Mouse (Mus musculus) liver, embryonic 13.5 days (tissue): Measurements from ENCODE around the gene Cdiptos. TPM values are rescaled to one million over a fixed set of nuclear protein-coding genes. Genes with fewer than 3 reads are reported as not detected.

Source experiments
- ATAC-seq: fragments of 200-750 bp; cut with Nextera tagmentation; 2 replicates; pipeline ENCODE4 v1.8.0; 2017; ENCODE audit warnings: low read depth, mild to moderate bottlenecking, moderate number of reproducible peaks, moderate library complexity
- DNase-seq: peaks from one replicate; pipeline ENCODE4 v3.0.0; 2022
- H3K27ac ChIP-seq: fragments of 300-500 bp; sonication (generic); 2 replicates; pipeline ENCODE4 v1.5.1; 2015; ENCODE audit warnings: moderate library complexity, mild to moderate bottlenecking, inconsistent platforms
- H3K27me3 ChIP-seq: fragments of 300-500 bp; sonication (generic); 2 replicates; pipeline ENCODE4 v1.6.1; 2015; ENCODE audit warnings: mild to moderate bottlenecking, inconsistent platforms
- H3K36me3 ChIP-seq: fragments of 300-500 bp; sonication (generic); 2 replicates; pipeline ENCODE4 v1.6.1; 2015; ENCODE audit warnings: mild to moderate bottlenecking, inconsistent platforms
- H3K4me1 ChIP-seq: fragments of 300-500 bp; sonication (generic); replicated peaks from 2 replicates; pipeline ENCODE4 v1.6.1; 2015; ENCODE audit warnings: inconsistent platforms
- H3K4me2 ChIP-seq: fragments of 300-500 bp; sonication (generic); 2 replicates; pipeline ENCODE4 v1.6.1; 2015; ENCODE audit warnings: inconsistent platforms, mild to moderate bottlenecking, moderate library complexity
- H3K4me3 ChIP-seq: fragments of 300-500 bp; sonication (generic); replicated peaks from 2 replicates; pipeline ENCODE4 v1.5.1; 2015; ENCODE audit warnings: mild to moderate bottlenecking, inconsistent platforms
- H3K9ac ChIP-seq: fragments of 300-500 bp; sonication (generic); 2 replicates; pipeline ENCODE4 v1.6.1; 2015; ENCODE audit warnings: mild to moderate bottlenecking, inconsistent platforms
- H3K9me3 ChIP-seq: fragments of 300-500 bp; sonication (generic); replicated peaks from 2 replicates; pipeline ENCODE4 v1.6.1; 2016; ENCODE audit warnings: inconsistent platforms
- WGBS: fragments of 180-500 bp; shearing (Covaris S2); methylation state at CpG from one replicate; pipeline ENCODE4 v1.1.7; 2015; ENCODE audit not compliant: insufficient replicate concordance; 5-methylcytosine and 5-hydroxymethylcytosine counted together
- polyA plus RNA-seq: library from polyadenylated mRNA; unstranded; fragments of >200 nt; fragmentation: Nextera tagmentation; extraction: Ambion mirVana; gene quantifications from 2 replicates; pipeline ENCODE4 v1.2.1, GENCODE M21; 2015

Gene Cdiptos
- polyA plus RNA-seq, 1 experiment from 2014 or later: 0.65 TPM

GRCm38 (mm10) chr7:126988816-126989215 is 12.9 kb upstream of the Cdiptos start:
- no peak overlapping the region for H3K27ac ChIP-seq
- H3K4me2 ChIP-seq: no peak overlapping the region
- H3K9me3 ChIP-seq: no peaks in the 10 kb centered on the region
- H3K4me3 ChIP-seq: no peak overlapping the region
- H3K4me1 ChIP-seq: no peaks in the 10 kb centered on the region
- ATAC-seq (no peak), DNase-seq (no peak)
- WGBS: 57% methylated on average over 8 of the region's 8 CpGs
- H3K27me3 ChIP-seq: no peaks in the 10 kb centered on the region
- no peaks in the 10 kb centered on the region for H3K36me3 ChIP-seq
- no peak overlapping the region for H3K9ac ChIP-seq

DNA sequence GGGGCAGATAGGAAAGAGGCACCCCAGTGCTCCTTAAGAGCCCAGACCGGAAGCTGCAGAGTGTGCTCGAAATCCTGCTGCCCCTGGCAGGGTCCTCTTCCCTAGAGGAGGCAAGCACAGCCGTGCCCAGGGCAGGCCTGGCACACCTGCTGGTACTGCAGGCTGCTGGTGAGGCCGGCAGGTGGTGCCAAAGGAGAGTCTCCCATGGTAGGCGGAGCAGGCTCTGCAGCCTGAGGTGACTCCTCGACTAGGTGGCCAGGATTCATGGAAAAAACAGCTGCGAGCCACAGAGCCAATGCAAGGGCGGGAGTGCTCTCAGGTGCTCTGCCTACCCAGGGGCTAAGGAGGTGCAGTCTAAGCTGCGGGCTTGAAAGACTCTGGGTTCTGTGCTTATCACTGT is 10.4 kb upstream of the Cdiptos start:
- WGBS: 45% methylated on average over 9 of the region's 9 CpGs
- H3K27ac ChIP-seq: no peak overlapping the region

GRCm38 (mm10) chr7:126984667-126985444 is 9.0 kb upstream of the Cdiptos start:
- Histone ChIP-seq H3K9ac (no peak overlapping the region), H3K27ac (no peak overlapping the region), H3K36me3 (peaks cover 16% of the 10 kb centered on the region), H3K27me3 (no peaks in the 10 kb centered on the region), H3K4me1 (peaks cover 17% of the 10 kb centered on the region), H3K4me3 (no peak overlapping the region), H3K4me2 (no peak overlapping the region), H3K9me3 (no peaks in the 10 kb centered on the region)
- 56% methylated on average over 10 of the region's 10 CpGs for WGBS
- DNase-seq: no peak
- ATAC-seq: no peak

More for the DNA sequence above, 10.4 kb upstream of the Cdiptos start:
- Histone ChIP-seq H3K4me1 (peaks cover 11% of the 10 kb centered on the region), H3K9ac (no peak overlapping the region), H3K4me3 (no peak overlapping the region), H3K9me3 (no peaks in the 10 kb centered on the region), H3K27me3 (no peaks in the 10 kb centered on the region), H3K36me3 (0 out of 2 replicates have a peak, but pooled peaks cover 3% of the 10 kb centered on the region), H3K4me2 (no peak overlapping the region)
- ATAC-seq (no peak), DNase-seq (no peak)

DNA sequence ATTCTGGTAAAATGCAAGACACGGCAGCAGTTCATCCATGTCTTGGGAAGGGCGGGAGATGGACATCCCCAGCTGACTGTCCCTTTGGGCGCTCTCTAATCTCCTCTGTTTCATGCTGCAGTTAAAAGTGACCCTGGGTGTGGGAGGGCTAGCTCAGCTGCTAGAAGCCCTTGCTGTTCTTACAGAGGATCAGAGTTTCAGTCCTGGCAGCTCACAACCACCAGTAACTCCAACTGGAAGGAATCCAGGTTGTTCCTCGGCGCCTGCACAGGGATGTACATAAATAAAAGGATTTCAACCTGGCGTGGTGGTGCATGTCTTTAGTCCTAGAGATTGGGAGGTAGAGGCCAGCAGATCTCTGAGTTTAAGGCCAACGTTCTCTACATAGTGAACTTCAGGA is 7.2 kb upstream of the Cdiptos start:
- H3K4me1 ChIP-seq: peaks cover 31% of the 10 kb centered on the region
- no peak overlapping the region for H3K4me3 ChIP-seq
- H3K27ac ChIP-seq: no peak overlapping the region
- no peaks in the 10 kb centered on the region for H3K27me3 ChIP-seq
- no peaks in the 10 kb centered on the region for H3K9me3 ChIP-seq
- DNase-seq (no peak), ATAC-seq (no peak)
- H3K4me2 ChIP-seq: no peak overlapping the region
- H3K9ac ChIP-seq: no peak overlapping the region
- 71% methylated on average over 7 of the region's 7 CpGs for WGBS
- peaks cover 33% of the 10 kb centered on the region for H3K36me3 ChIP-seq

DNA sequence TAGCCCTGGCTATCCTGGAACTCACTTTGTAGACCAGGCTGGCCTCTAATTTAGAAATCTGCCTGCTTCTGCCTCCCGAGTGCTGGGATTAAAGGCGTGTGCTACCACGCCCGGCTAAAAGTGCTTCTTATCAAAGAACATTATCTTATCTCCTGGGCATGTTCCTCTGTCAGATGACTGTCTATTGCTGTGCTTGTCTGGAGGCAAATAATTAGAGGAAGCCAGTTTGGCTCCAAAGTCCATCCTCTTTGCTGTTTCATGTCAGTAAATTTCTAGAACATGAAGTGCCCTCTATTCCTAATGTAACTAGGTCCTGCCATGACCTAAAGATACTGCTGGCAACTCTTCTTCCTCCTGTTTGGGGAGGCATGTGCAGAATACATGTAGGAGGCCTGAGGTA is 6.2 kb upstream of the Cdiptos start:
- ATAC-seq: no peak

DNA sequence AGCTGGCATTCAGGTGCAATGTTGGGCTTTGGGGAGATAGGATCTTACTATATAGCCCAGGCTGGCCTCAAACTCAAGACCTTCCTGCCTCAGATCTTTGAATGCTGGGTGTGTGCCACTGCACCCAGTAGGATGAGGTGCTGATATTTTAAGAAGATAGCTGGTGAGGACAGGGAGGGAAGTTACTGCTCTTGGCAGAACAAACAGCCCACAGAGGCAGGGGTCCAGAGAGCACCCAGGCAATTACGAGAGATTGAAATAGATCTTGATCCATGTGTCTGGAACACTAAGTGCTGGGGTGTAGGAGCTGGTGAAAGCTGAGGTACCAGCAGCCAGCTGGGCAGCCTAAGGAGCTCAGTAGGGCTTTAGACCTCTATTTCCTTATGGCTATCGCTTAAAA is 5.7 kb upstream of the Cdiptos start:
- Histone ChIP-seq H3K9ac (no peak overlapping the region), H3K27me3 (no peaks in the 10 kb centered on the region), H3K4me3 (no peak overlapping the region), H3K9me3 (no peaks in the 10 kb centered on the region), H3K27ac (no peak overlapping the region), H3K4me1 (peaks cover 44% of the 10 kb centered on the region), H3K4me2 (no peak overlapping the region), H3K36me3 (peaks cover 38% of the 10 kb centered on the region)
- no peak for DNase-seq
- ATAC-seq: no peak
- 77% methylated on average over 2 of the region's 2 CpGs for WGBS

More for the DNA sequence above, 6.2 kb upstream of the Cdiptos start:
- DNase-seq: no peak
- H3K27ac ChIP-seq: no peak overlapping the region
- no peak overlapping the region for H3K9ac ChIP-seq
- no peak overlapping the region for H3K4me2 ChIP-seq
- H3K4me1 ChIP-seq: peaks cover 41% of the 10 kb centered on the region
- peaks cover 38% of the 10 kb centered on the region for H3K36me3 ChIP-seq
- no peaks in the 10 kb centered on the region for H3K27me3 ChIP-seq
- H3K4me3 ChIP-seq: no peak overlapping the region
- whole genome bisulfite sequencing: 47% methylated on average over 4 of the region's 4 CpGs
- H3K9me3 ChIP-seq: no peaks in the 10 kb centered on the region

DNA sequence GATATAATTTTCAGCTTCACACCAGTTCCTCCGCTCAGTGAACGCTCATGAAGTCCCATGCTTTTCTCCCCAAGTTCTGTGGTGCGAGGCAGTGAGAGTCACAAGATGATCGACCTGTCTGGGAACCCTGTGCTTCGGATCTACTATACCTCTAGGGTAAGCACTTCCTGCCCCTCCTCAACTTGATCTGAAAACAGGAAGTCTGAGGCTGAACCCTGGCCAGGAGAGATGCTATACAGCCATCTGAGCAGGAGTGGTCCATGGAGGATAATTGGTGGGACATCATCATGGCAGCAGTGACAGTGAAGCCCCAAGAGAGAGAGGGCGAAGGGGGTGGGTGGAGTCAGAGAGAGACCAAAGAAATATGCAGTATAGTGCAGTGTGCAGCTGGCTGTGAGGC is 2.9 kb upstream of the Cdiptos start:
- Histone ChIP-seq H3K4me1 (peaks cover 52% of the 10 kb centered on the region), H3K27ac (no peak overlapping the region), H3K36me3 (peaks cover 38% of the 10 kb centered on the region), H3K4me3 (no peak overlapping the region), H3K9ac (no peak overlapping the region), H3K27me3 (no peaks in the 10 kb centered on the region), H3K4me2 (no peak overlapping the region), H3K9me3 (no peaks in the 10 kb centered on the region)
- no peak for DNase-seq
- no peak for ATAC-seq
- 76% methylated on average over 6 of the region's 6 CpGs for WGBS

DNA sequence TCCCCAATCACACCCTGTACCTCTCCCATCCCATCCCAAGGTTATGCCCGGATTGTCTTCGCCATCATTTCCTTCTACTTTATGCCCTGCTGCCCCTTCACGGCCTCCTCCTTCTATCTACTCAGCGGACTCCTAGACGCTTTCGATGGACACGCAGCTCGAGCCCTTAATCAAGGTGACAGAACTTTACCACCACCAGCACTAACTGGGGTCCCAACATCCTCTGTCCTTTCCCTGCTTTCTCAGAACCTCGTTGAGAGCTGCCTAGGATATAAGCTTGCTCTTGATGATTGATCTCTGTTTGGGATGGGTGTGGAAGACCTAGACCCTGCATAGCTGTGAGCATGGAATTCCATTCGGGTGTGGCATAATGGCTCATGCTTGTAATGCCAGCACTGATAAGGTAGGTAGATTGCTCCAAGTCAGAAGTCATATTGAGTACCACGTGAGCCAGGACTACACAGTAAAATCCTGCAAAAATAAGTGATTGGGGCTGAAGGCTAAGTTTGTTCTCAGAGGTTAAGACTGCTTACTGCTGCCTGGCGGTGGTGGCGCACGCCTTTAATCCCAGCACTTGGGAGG is 1.1 kb upstream of the Cdiptos start:
- ATAC-seq (no peak), DNase-seq (peak; percentile 24)
- H3K27ac ChIP-seq: peak overlapping the region; percentile 91
- peak overlapping the region; percentile 94 for H3K9ac ChIP-seq
- 22% methylated on average over 14 of the region's 14 CpGs for WGBS
- peak overlapping the region; percentile 81 for H3K4me2 ChIP-seq
- peaks cover 48% of the 10 kb centered on the region for H3K4me1 ChIP-seq
- peak overlapping the region; percentile 87 for H3K4me3 ChIP-seq
- H3K36me3 ChIP-seq: peaks cover 38% of the 10 kb centered on the region
- no peaks in the 10 kb centered on the region for H3K27me3 ChIP-seq
- no peaks in the 10 kb centered on the region for H3K9me3 ChIP-seq

- H3K27ac ChIP-seq: peak within 1 kb of the TSS; percentile 91
- H3K4me2 ChIP-seq: peak within 1 kb of the TSS; percentile 81
- peak within 1 kb of the TSS; percentile 94 for H3K9ac ChIP-seq
- H3K4me1 ChIP-seq: peaks cover 38% of the 10 kb centered on the region
- peak within 1 kb of the TSS; percentile 87 for H3K4me3 ChIP-seq
- WGBS: 0% methylated on average over 1 of the region's 1 CpGs
- ATAC-seq: no peak
- H3K9me3 ChIP-seq: no peaks in the 10 kb centered on the region
- H3K36me3 ChIP-seq: peaks cover 29% of the 10 kb centered on the region
- no peaks in the 10 kb centered on the region for H3K27me3 ChIP-seq
- DNase-seq: no peak
Observed at GRCm38 (mm10) chr7:126975893-126975949, 177 bp downstream of the Cdiptos start, which contains the start of gene Cdipt. TSS of gene Cdipt (plus strand) at chr7:126975914.

DNA sequence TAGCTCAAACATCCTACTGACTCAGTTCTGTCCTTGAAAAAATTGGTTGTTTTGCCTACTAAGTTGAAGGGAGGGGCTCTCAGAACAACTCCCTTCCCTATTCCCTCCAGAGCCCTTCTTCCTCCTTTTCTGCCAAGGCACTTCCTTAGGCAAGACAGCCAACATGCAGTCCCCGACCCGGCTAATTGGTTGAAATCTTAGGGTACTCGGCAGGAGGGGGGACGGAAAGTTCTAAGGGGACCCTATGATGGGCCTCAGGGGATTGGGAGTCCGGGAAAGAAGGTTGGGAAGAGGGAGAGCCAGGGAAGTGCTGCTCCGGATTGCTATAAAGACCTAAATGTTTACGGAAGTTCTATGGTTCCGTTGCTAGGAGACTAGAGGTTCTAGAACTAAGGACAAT is 405 bp downstream of the Cdiptos start:
- Histone ChIP-seq H3K36me3 (peaks cover 28% of the 10 kb centered on the region), H3K9ac (no peak overlapping the region; the same call in none of the 2 replicates), H3K4me1 (peaks cover 38% of the 10 kb centered on the region), H3K27ac (peak overlapping the region; percentile 50; the same call in 1 of the 2 replicates), H3K4me3 (peak overlapping the region; percentile 87), H3K27me3 (no peaks in the 10 kb centered on the region), H3K9me3 (no peaks in the 10 kb centered on the region), H3K4me2 (peak overlapping the region; percentile 81)
- ATAC-seq (no peak), DNase-seq (no peak)
- WGBS: 4% methylated on average over 8 of the region's 8 CpGs

DNA sequence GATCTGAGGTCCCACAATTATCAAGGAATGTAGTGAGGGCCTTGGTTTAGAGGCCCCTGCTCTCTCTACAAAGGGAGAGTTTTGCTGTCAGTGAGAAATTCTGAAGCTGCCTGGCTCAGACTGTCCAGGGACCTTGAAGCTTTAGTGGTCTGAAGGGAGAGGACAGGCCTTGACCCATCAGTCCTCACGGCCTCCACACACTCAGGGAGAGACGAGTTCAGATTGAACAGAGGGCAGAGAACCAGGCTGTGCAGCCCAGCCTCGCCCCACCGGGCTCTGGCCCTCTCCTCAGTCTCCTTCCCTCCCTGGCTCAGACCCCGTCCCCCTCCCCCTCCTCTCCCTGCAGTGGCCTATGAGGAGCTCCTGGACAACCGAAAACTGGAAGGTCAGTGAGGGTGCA is 8.5 kb downstream of the Cdiptos start:
- Histone ChIP-seq H3K4me3 (no peak overlapping the region), H3K4me2 (no peak overlapping the region), H3K9ac (no peak overlapping the region), H3K27me3 (peaks cover 17% of the 10 kb centered on the region), H3K36me3 (no peaks in the 10 kb centered on the region), H3K4me1 (no peaks in the 10 kb centered on the region), H3K27ac (no peak overlapping the region), H3K9me3 (no peaks in the 10 kb centered on the region)
- ATAC-seq (no peak), DNase-seq (no peak)
- 59% methylated on average over 6 of the region's 6 CpGs for WGBS

GRCm38 (mm10) chr7:126965568-126965967 is 10.3 kb downstream of the Cdiptos start:
- H3K9ac ChIP-seq: no peak overlapping the region
- peaks cover 21% of the 10 kb centered on the region for H3K27me3 ChIP-seq
- DNase-seq: no peak
- ATAC-seq: no peak
- H3K27ac ChIP-seq: no peak overlapping the region
- no peak overlapping the region for H3K4me2 ChIP-seq
- H3K4me3 ChIP-seq: no peak overlapping the region
- H3K36me3 ChIP-seq: no peaks in the 10 kb centered on the region
- no peaks in the 10 kb centered on the region for H3K4me1 ChIP-seq
- no peaks in the 10 kb centered on the region for H3K9me3 ChIP-seq
- WGBS: 43% methylated on average over 3 of the region's 3 CpGs
